Mouse (Mus musculus) megakaryocyte-erythroid progenitor cell, adult 5-6 weeks (primary cell): ENCODE measurements around the gene St6galnac3. TPM values are rescaled to one million over a fixed set of nuclear protein-coding genes. Genes with fewer than 3 reads are reported as not detected.

Experiments used
- ATAC-seq: replicated peaks from 2 replicates; pipeline ENCODE4 v1.8.0; 2016; ENCODE audit warnings: mild to moderate bottlenecking, inconsistent platforms; ENCODE audit not compliant: severe bottlenecking, poor library complexity, low FRiP score, low TSS enrichment
- total RNA-seq, 2 experiments: library from RNA; stranded (forward) in 1 of 2; stranded (reverse) in 1 of 2; fragments of 200-1000, 215-1000 nt in 1 of 2; fragments of >200 nt in 1 of 2; fragmentation: Nextera tagmentation in 1 of 2; gene quantifications; 2 replicates each; pipeline ENCODE4 v1.2.3; 2014 to 2017

The St6galnac3 gene
- total RNA-seq, 2 experiments from 2014 or later: 17.2 to 19.6 TPM

DNA sequence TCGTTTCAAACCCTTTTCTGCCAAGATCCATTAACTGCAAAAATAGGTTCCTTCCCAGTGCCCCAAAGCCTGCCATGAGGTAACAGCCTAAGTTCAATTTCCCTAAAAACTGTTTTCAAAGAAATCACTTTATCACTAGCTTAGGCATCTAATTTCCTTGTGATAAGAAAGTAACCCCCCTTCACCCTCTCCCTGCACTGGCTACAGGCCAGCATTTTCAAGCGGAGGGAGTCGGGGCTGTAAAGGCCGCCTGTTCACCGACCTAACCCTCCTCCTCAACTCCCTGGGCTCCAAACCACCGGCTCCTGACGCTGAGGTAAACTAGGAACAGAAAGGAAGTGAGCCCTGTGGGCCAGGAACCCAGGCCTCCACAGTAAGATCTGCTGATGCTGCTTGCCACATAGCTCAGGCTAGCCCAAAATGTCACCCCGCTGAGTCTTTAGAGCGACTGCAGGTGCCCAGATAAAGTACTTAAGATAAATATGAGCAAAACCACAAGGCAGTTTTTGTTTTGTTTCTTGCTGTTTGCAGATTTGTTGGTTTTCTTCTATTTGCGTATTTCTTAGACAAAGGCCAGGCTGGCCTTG, 61.0 kb downstream of the St6galnac3 start:
- peak; percentile 60 for ATAC-seq

DNA sequence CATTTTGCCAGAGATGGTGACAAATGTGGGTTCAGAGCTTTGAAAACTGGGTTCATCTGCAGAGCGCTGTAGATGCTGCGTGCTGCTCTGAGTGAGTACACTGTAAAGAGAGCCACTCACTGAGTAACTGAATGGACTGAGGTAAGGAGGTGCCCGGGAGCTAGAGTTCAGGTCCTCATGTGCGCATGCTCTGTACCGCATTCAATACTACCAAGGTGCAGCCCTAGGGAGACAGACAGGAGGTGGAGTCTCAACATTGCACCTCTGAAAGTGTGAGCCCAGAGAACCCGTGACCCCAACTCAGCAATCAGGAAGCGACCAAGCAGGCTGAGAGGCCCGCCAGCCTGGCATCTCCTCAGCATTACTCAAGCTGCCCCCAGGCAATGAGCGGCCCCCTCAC, 62.2 kb downstream of the St6galnac3 start:
- no peak for ATAC-seq

DNA sequence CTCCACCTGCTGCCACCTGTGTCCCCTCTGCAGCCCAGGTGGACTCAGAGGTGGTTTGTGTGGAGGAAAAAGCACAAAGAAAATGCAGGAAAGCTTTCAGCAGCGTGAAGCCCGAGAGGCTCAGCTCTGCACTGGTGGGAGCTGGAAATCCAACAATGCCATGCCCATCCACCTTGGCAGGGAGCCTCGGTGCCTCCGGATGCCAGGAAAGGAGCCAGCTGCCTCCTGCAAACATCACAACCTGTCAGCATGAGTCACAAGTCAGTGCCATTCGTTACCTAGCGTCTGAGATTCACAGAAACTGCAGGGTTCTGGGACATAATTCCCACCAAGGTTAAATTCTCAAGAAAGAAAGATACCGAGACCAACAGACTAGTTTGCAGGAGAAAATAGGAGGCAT, 63.0 kb downstream of the St6galnac3 start:
- ATAC-seq: no peak

DNA sequence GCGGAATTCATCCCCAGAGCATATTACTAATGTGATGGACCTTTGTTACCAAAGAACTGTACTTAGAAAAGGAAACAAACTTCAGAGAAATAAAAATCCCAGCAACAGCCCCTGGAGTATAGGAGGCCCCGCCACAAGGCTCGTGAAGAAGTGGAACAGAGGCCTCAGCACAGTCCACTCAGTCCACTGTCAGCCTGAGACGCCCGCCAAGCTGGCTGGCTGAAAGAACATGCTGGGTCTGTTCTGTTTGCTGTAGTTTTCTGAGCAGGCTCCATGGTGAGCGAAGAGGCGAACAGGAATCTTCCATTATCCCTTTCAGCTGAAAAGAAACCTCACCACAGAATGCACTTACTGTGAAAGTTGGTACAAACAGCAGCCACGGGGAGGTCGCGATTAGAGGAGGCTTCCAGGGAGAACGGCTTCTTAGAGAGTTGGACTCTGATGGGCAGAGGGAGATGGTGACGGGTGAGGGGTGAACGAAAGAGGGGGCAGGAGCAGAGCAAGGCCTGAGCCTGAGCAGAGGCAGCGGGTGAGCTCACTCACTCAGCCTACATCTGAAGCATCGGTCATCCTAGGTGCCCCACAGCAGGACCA, 65.3 kb downstream of the St6galnac3 start:
- no peak for ATAC-seq

DNA sequence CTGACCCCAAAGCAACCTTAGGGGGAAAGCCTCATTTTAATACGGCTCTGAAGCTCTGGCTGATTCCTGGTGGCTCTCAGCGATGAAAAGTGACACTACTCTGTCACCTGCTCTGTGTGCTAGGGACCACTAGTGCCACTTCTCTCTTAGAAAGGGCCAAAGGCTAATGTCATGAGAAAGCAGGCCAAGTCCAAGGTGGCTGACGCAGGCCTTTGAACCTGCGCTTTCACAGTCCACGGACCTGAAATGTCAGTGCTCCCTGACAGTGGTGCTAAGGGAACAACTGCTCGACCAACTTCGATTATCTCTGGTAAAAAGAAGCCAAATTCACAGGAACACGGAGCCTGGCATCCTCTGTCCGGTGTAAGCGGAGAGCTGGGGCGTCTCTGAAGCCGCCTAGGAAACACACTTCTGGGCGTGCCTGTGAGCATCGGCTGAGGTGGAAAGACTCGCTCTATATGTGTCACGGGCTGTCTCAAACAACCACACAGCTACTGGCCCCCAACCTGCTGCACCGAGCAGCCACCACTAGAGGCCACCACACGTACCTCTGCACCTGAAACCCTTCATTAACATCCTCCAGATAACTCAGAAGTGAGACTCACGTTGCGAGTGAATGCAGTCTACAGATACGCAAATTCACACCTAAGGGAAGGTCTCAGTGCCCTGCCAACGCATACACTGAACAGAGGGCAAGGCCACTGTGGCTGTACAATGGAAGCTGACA, 66.8 kb downstream of the St6galnac3 start:
- ATAC-seq: peak; percentile 87

DNA sequence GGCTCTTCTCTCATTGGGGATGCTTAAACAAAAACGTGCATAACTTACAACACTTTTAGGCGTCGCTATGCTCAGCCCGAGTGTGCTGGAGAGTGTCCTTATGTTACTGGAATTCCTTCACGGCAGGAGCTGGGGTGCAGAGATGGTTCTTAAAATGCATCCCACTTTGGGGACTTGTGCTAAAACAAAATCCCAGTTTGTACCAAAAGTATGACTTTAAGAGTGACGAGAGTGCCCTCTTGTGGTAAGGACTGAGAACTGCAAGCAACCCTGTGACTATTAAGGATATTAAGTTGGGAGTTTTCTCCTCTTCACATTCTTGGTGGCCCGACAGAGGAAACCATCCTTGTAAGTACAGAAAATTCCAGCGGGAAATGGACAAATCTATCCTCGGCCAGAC, 69.9 kb downstream of the St6galnac3 start:
- ATAC-seq: 0 out of 2 replicates have a peak, but pooled peaks have one; percentile 29

DNA sequence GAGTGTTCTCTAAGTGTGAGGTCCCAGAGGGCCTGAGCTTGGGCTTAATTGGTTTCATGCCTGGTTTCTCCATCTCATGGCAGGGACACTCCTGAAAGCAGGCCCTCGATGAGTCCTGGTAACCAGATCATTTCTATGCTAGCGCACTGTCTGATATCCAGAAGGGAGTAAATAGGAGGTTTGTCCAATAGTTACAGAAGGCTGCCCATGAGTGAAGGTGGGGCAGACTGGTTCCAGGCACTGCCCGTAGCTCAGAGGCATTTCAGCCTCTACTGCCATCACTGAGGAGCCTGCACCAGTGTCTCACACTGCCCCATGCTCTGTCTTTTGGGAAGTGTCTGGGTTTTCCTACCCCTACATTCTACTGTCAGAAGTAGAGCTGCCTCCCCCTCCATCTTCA, 72.1 kb downstream of the St6galnac3 start:
- no peak for ATAC-seq

DNA sequence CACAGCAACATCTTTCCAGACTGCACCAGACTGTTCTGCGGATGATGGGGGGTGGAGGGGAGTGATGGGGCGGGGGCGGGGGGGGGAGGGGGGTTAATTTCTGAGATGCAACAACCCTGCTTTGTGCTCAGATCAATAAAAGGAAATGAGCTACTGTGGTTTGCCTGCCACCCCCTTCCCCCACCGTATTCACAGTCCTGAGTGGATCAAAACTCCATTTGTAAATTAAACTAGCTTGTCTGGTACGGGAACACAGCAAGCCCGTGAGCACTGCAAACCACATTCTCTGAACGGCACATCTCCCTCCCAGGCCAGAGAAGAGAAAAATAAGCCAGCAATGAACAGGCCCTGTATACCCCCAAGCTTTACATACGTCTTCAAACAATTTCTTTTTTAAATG, 76.3 kb downstream of the St6galnac3 start:
- no peak for ATAC-seq

DNA sequence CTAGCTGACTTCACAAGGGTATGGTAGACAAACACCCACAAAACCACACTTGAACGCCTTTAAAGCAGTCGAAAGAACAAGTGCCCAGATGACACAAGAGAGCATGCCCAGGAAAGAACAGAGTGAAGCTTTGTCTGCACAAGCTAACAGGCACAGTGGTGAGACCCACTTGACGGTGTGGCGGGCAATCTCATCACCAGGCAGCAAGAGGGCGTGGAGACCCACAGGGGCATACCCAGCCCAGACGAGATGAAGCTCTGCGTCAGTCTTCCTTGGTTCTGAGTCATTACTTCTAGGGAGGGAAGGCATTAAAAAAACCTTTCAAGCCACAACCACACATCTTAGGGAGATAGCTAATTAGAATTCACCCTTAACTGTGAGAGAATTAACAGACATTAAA, 79.2 kb downstream of the St6galnac3 start:
- ATAC-seq: no peak

DNA sequence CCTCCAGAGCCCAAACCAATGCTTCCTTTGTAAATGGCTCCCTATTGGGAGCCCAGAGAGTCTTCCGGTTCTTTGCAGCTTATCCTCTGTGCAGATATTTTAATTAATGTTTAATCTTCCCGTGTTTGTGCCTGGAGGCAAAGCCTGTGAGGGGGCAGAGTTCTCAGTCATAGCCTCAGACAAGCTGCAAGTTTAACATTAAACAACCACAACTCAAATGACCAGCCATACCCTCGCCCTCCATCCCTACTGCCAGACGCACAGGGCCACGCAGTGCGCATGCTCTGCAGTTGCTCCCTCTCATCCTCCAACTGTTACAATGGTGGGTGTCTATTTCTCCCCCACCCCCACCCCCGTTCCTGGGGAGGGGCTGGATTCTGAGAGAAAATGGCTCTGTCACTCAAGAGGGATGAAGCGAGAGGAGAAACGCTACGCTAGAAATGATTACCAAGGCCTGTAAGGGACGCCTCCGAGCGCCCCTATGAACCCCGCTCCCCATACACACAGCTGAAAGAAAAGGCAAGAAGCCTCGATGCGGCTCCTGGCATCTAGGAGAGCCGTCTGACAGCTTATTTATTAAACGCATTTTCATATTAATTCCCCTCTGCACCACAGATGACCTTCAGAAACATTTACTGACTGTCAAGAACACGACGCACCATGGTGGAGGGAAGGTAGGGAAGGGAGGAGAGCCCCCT, 81.0 kb downstream of the St6galnac3 start:
- ATAC-seq: no peak

DNA sequence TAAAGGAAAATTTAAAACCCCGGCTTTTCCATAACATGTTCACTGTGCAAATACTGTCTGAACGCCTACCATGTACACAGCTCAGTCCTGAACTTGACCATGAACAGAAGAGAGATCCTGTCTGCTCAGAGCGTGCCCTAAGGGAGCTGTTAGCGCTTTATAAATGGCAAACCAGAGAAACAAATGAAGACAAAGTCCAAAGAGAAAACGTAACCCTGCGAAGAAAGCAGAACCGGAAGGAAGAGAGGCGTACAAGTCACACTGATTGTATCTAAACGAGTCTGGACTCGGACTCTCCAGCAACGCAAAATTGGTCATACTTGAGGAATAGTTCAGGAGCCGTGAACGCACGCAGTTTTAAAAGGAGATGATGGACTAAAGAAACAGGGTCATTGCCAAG, 82.1 kb downstream of the St6galnac3 start:
- ATAC-seq: no peak

DNA sequence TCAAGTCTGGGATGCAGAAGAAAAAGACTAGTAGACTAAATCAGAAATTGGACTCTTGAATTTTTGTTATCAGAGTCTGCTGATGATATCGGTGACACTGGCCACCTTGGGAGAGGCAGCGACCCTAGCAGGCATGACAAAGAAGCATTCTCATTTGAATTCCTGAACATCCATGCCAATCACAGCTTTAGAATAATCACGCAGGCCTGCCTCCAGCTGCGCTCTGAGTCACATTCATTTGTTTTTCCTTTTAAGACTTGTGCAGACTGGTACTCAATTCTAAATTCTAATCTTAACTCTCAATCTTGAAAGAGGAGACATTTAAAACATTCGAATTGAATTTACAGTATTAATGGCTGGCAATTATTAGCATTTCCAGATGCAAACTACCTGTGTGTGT, 83.2 kb downstream of the St6galnac3 start:
- ATAC-seq: no peak

DNA sequence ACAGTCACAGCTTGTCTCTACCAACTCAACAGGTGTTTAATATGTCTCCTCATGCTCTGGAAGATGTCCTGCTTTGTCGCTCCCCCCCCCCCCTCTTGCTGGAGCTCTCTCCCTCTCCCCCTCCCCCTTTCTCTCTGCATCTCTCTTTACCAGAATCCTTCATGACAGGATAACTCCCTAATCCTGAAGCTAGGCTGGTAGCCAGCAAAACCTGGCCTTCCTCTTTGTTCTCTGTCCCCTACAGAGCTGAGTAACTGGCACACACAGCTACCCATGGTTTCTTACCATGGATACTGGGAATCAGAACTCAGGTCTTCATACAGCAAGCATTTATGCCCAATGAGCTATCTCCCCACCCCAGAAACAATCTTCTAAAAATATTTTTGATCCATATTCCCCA, 87.6 kb downstream of the St6galnac3 start:
- 0 out of 2 replicates have a peak, but pooled peaks have one; percentile 25 for ATAC-seq

DNA sequence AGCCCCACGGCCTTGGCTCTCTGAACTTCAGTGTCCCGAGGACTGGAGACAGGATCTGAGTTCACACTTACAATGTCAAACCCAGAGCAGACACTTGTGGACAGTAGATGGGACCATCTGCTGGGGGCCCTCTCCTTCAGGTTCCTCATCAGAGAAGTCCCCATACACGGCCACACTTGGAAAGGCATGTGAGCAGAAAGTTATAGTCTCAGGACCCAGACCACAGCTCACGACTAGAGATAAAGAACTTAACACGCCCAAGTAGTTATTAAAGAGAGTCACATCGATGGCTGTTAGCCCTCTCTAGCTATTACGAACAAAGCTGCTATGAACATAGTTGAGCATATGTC, 88.2 kb downstream of the St6galnac3 start:
- ATAC-seq: 0 out of 2 replicates have a peak, but pooled peaks have one; percentile 12

DNA sequence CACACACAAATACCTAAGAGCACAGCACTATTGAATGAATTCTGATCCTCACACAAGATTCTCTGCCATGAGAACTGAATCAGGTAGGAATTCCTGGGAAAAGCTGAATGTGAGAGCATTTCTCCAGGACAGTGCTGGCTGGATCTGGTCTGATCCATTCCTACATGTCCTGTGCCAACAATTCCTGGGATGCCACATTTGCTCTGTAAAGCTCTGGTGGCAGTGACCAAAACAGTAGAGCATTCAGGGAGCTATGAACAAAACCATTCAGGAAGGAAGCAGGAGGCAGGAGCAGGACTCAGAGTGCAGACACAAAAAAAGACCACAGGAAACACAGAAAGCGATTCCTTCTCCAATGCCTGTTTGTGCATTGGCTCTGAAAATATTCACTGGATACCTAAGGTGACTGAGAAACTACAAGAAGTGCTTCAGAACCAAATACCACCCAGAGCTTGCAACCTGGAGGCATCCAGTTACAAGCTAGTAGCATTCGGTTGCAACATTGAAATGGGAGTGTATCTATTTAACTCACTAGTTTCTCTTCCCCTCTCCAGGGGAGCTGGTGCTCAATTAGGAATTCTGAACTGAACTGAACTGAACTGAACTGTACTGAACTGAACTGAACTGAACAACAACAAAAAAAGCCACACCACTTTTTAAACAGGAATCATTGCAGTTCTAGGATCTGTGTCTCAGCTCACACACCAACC, 88.7 kb downstream of the St6galnac3 start:
- ATAC-seq: no peak

DNA sequence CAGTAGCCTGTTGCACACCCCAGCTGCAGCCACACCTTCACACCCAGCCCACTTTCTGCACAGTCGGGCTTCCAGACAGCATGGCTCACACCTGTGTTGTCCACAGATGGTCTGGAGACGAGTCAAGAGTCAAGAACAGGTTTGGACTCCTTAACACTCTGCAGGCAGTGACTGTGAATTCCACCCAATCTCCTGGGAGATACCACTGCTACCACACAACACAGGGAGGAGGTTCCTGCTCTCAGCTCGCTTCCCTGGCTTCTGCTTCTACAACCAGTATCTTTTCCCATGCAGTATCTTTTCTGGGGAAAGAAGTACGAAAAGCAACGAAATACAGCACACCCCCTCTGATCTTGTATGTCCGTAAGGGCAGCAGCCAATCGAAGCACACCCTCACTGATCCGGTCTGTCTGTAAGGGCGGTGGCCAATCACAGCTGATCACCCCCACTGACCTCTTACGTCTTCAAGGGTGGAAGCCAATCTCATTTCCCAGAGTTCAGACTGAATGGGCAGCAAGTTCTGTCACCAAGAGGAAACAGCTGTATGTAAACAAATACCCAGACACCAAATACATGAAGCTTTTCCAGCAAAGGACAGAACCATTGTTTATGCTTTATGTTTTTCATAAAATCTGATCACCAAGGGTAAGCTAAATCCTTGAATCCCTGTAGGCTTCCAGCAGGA, 92.8 kb downstream of the St6galnac3 start:
- ATAC-seq: no peak

DNA sequence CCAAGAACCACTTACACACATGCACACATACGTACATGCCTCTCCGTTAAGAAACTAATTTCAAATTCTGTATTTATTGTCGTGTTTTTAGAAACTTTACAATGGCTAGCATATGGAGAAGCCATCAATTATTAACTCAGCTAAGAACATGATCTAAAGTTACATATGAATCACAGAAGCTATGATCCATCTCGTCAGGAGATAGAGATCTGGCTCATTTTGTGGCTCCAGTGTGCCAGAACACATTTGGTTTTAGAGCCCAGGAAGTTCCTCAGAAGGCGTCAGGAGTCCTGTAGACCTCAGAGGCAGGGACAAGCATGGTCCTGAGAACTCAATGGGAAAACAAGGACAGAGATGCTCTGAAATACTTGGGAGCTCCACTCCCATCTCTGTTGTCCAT, 98.7 kb downstream of the St6galnac3 start:
- no peak for ATAC-seq

DNA sequence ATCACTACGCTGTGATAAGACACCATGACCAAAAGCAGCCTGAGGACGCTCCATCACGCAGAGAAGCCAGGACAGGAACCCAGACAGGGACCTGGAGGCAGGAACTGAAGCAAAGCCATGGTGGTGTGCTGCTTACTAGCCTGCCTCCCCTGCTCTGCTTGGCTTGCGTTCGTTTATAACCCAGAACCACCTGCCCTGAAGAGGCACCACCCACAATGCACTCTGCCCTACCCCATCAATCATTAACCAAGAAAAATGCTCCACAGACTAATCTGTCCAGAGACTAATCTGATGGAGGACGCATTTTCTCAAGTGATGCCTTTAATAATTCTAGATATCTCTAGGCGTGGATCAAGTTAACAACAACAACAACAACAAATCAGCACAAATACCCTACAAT, 106.0 kb downstream of the St6galnac3 start:
- ATAC-seq: no peak

DNA sequence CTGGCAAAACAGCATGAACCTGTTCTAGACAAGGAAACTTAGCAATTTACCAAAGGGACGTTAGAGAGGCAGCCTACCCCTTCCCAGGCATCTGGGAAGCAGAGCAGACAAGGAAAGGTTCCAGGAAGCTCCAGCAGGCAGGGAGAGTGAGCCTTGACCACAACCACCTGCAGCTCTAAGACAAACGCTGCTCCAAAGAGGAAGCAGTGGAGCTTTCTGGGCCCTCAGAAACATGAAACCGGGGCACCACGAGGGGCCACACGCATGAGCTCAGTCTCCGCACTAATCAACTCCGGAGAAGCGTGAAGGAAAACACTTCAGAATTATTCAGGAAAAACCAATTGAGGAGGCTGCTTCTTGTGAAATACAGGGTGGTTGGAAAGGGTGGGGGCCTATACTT, 108.1 kb downstream of the St6galnac3 start:
- no peak for ATAC-seq
